Mouse (Mus musculus) heart, postnatal 0 days (tissue): ENCODE data around the gene 4933416C03Rik. TPM values are rescaled to one million over a fixed set of nuclear protein-coding genes. Genes with fewer than 3 reads are reported as not detected.

ENCODE experiments used
- ATAC-seq: fragments of 200-750 bp; cut with Nextera tagmentation; 2 replicates; pipeline ENCODE4 v1.8.0; 2017; ENCODE audit warnings: low read depth, moderate number of reproducible peaks, moderate library complexity; ENCODE audit not compliant: insufficient read depth
- DNase-seq: peaks from one replicate; pipeline ENCODE4 v3.0.0-alpha.2; 2016; ENCODE audit warnings: low spot score
- H3K27ac ChIP-seq: fragments of 300-500 bp; sonication (generic); 2 replicates; pipeline ENCODE4 v1.5.1; 2014; ENCODE audit warnings: low read depth, mild to moderate bottlenecking
- H3K27me3 ChIP-seq: fragments of 300-500 bp; sonication (generic); 2 replicates; pipeline ENCODE4 v1.6.1; 2014; ENCODE audit warnings: low read length, mixed read lengths; ENCODE audit not compliant: control insufficient read depth, insufficient read depth
- H3K36me3 ChIP-seq: fragments of 300-500 bp; sonication (generic); replicated peaks from 2 replicates; pipeline ENCODE4 v1.6.1; 2014; ENCODE audit warnings: low read length, mixed read lengths; ENCODE audit not compliant: control insufficient read depth, insufficient read depth
- H3K4me1 ChIP-seq: fragments of 300-500 bp; sonication (generic); 2 replicates; pipeline ENCODE4 v1.6.1; 2014; ENCODE audit warnings: antibody characterized with exemption; ENCODE audit not compliant: control insufficient read depth, insufficient read depth
- H3K4me2 ChIP-seq: fragments of 300-500 bp; sonication (generic); 2 replicates; pipeline ENCODE4 v1.6.1; 2014; ENCODE audit warnings: low read depth, mild to moderate bottlenecking, low read length, moderate library complexity
- H3K4me3 ChIP-seq: fragments of 300-500 bp; sonication (generic); 2 replicates; pipeline ENCODE4 v1.5.1; 2014; ENCODE audit warnings: low read depth, low read length
- H3K9ac ChIP-seq: fragments of 300-500 bp; sonication (generic); replicated peaks from 2 replicates; pipeline ENCODE4 v1.6.1; 2014; ENCODE audit warnings: low read depth, low read length, mixed read lengths
- H3K9me3 ChIP-seq: fragments of 300-500 bp; sonication (generic); replicated peaks from 2 replicates; pipeline ENCODE4 v1.6.1; 2016; ENCODE audit warnings: low read length; ENCODE audit not compliant: control insufficient read depth
- CTCF ChIP-seq: IDR thresholded peaks from 2 replicates; pipeline ENCODE4 v1.5.1; 2016; ENCODE audit warnings: antibody characterized with exemption, control low read depth, low read depth
- EP300 ChIP-seq: IDR thresholded peaks from 2 replicates; pipeline ENCODE4 v1.6.1; 2016; ENCODE audit warnings: antibody characterized with exemption, low read depth
- WGBS: fragments of 180-500 bp; shearing (Covaris S2); extraction: QIAGEN DNeasy Blood & Tissue Kit; methylation state at CpG from one replicate; pipeline ENCODE4 v1.1.7; 2014; 5-methylcytosine and 5-hydroxymethylcytosine counted together
- polyA plus RNA-seq: library from polyadenylated mRNA; unstranded; fragments of >200 nt; fragmentation: Nextera tagmentation; extraction: Ambion mirVana; gene quantifications from 2 replicates; pipeline ENCODE4 v1.2.1, GENCODE M21; 2015
- total RNA-seq: library from RNA; depleted of rRNA; stranded (reverse); fragments of >200 nt; gene quantifications from 2 replicates; pipeline ENCODE4 v1.2.3, GENCODE M21; 2014; ENCODE audit warnings: low replicate concordance

Gene 4933416C03Rik
- total and polyA plus RNA-seq, 2 experiments from 2014 or later, result not detected

- no peak overlapping the region for H3K4me2 ChIP-seq
- no peaks in the 10 kb centered on the region for H3K9me3 ChIP-seq
- no peak overlapping the region for H3K9ac ChIP-seq
- H3K27me3 ChIP-seq, result no peaks in the 10 kb centered on the region
- no peaks in the 10 kb centered on the region for H3K4me1 ChIP-seq
- H3K4me3 ChIP-seq, result no peak overlapping the region
- H3K36me3 ChIP-seq, result no peaks in the 10 kb centered on the region
- TF ChIP-seq EP300, result no peak
- TF ChIP-seq CTCF, result no peak
- H3K27ac ChIP-seq, result no peak overlapping the region
- no peak for ATAC-seq
- 79% methylated on average over 2 of the region's 2 CpGs for WGBS
- DNase-seq, result no peak
Observed at GRCm38 (mm10) chr10:116123808-116124207, 10.1 kb upstream of the 4933416C03Rik start.

GRCm38 (mm10) chr10:116121463-116121862 is 7.7 kb upstream of the 4933416C03Rik start:
- TF ChIP-seq EP300 (no peak), CTCF (no peak)
- H3K4me1 ChIP-seq, result no peaks in the 10 kb centered on the region
- no peaks in the 10 kb centered on the region for H3K36me3 ChIP-seq
- DNase-seq, result no peak
- H3K9me3 ChIP-seq, result no peaks in the 10 kb centered on the region
- H3K9ac ChIP-seq, result no peak overlapping the region
- no peak overlapping the region for H3K4me2 ChIP-seq
- H3K27me3 ChIP-seq, result no peaks in the 10 kb centered on the region
- no peak overlapping the region for H3K27ac ChIP-seq
- ATAC-seq, result no peak
- WGBS, result 75% methylated on average over 2 of the region's 2 CpGs
- H3K4me3 ChIP-seq, result no peak overlapping the region

- Histone ChIP-seq H3K27me3 (no peaks in the 10 kb centered on the region), H3K4me1 (no peaks in the 10 kb centered on the region), H3K9ac (no peak overlapping the region), H3K27ac (no peak overlapping the region), H3K4me2 (no peak overlapping the region), H3K36me3 (no peaks in the 10 kb centered on the region), H3K4me3 (no peak overlapping the region), H3K9me3 (no peaks in the 10 kb centered on the region)
- WGBS, result 40% methylated on average over 8 of the region's 8 CpGs
- DNase-seq (no peak), ATAC-seq (no peak)
- TF ChIP-seq EP300, result no peak
- no peak for TF ChIP-seq CTCF
Observed at GRCm38 (mm10) chr10:116117060-116117459, 3.3 kb upstream of the 4933416C03Rik start.

- H3K4me2 ChIP-seq, result no peak overlapping the region
- no peak for DNase-seq
- H3K4me1 ChIP-seq, result no peaks in the 10 kb centered on the region
- ATAC-seq, result no peak
- H3K9me3 ChIP-seq, result no peaks in the 10 kb centered on the region
- H3K36me3 ChIP-seq, result no peaks in the 10 kb centered on the region
- H3K9ac ChIP-seq, result no peak overlapping the region
- H3K27ac ChIP-seq, result no peak overlapping the region
- no peak overlapping the region for H3K4me3 ChIP-seq
- WGBS, result 64% methylated on average over 4 of the region's 4 CpGs
- H3K27me3 ChIP-seq, result no peaks in the 10 kb centered on the region
- TF ChIP-seq EP300, result no peak
- no peak for TF ChIP-seq CTCF
Observed at GRCm38 (mm10) chr10:116115881-116116677, 2.4 kb upstream of the 4933416C03Rik start.

- 94% methylated on average over 11 of the region's 11 CpGs for WGBS
- no peaks in the 10 kb centered on the region for H3K4me1 ChIP-seq
- no peak overlapping the region for H3K4me3 ChIP-seq
- H3K9me3 ChIP-seq, result no peaks in the 10 kb centered on the region
- no peak overlapping the region for H3K4me2 ChIP-seq
- DNase-seq, result no peak
- H3K9ac ChIP-seq, result no peak overlapping the region
- TF ChIP-seq CTCF (no peak), EP300 (no peak)
- ATAC-seq, result no peak
- H3K27me3 ChIP-seq, result no peaks in the 10 kb centered on the region
- no peaks in the 10 kb centered on the region for H3K36me3 ChIP-seq
- H3K27ac ChIP-seq, result no peak overlapping the region
Observed at GRCm38 (mm10) chr10:116112868-116113267, 849 bp downstream of the 4933416C03Rik start.

GRCm38 (mm10) chr10:116108730-116109129 is 5.0 kb downstream of the 4933416C03Rik start:
- no peak overlapping the region for H3K4me3 ChIP-seq
- no peak overlapping the region for H3K4me2 ChIP-seq
- TF ChIP-seq EP300, result no peak
- TF ChIP-seq CTCF, result no peak
- no peaks in the 10 kb centered on the region for H3K4me1 ChIP-seq
- no peaks in the 10 kb centered on the region for H3K36me3 ChIP-seq
- no peak for ATAC-seq
- H3K9ac ChIP-seq, result no peak overlapping the region
- H3K27me3 ChIP-seq, result no peaks in the 10 kb centered on the region
- no peaks in the 10 kb centered on the region for H3K9me3 ChIP-seq
- no peak overlapping the region for H3K27ac ChIP-seq
- no peak for DNase-seq
- 78% methylated on average over 1 of the region's 1 CpGs for WGBS
